Mouse (Mus musculus) ES-Bruce4 (cell line): ENCODE results near the gene Foxc2. TPM values are rescaled to one million over a fixed set of nuclear protein-coding genes. Genes with fewer than 3 reads are reported as not detected.

ENCODE experiments used
- H3K27ac ChIP-seq: 2 replicates; pipeline ENCODE4 v1.5.1; 2012; ENCODE audit warnings: low read length, inconsistent platforms; ENCODE audit not compliant: insufficient read depth
- H3K27me3 ChIP-seq: 2 replicates; pipeline ENCODE4 v1.6.1; 2012; ENCODE audit warnings: mild to moderate bottlenecking, low read length, inconsistent platforms; ENCODE audit not compliant: control insufficient read depth, poor library complexity, insufficient read depth, severe bottlenecking
- H3K36me3 ChIP-seq: 2 replicates; pipeline ENCODE4 v1.6.1; 2012; ENCODE audit warnings: inconsistent platforms, mild to moderate bottlenecking, low read length, moderate library complexity; ENCODE audit not compliant: control insufficient read depth, poor library complexity, insufficient read depth, severe bottlenecking
- H3K4me1 ChIP-seq: one replicate; pipeline ENCODE4 v1.8.1; 2011; ENCODE audit warnings: low read length; ENCODE audit not compliant: control insufficient read depth, insufficient read depth
- H3K4me3 ChIP-seq: 2 replicates; pipeline ENCODE4 v1.5.1; 2011; ENCODE audit warnings: low read depth, mild to moderate bottlenecking, low read length
- H3K9ac ChIP-seq: 2 replicates; pipeline ENCODE4 v1.6.1; 2012; ENCODE audit warnings: low read depth, mild to moderate bottlenecking, inconsistent platforms; ENCODE audit not compliant: poor library complexity, severe bottlenecking
- H3K9me3 ChIP-seq: replicated peaks from 2 replicates; pipeline ENCODE4 v1.6.1; 2012; ENCODE audit warnings: mild to moderate bottlenecking, low read length, inconsistent platforms; ENCODE audit not compliant: control insufficient read depth, poor library complexity, insufficient read depth, severe bottlenecking
- CTCF ChIP-seq: IDR thresholded peaks from one replicate; pipeline ENCODE4 v1.8.1; 2011; ENCODE audit warnings: low read depth, low read length
- EP300 ChIP-seq: IDR thresholded peaks from 2 replicates; pipeline ENCODE4 v1.6.1; 2011; ENCODE audit warnings: low read depth, low read length; ENCODE audit not compliant: insufficient read depth
- POLR2A ChIP-seq: IDR thresholded peaks from one replicate; pipeline ENCODE4 v1.8.1; 2011; ENCODE audit warnings: low read length; ENCODE audit not compliant: insufficient read depth
- polyA plus RNA-seq: library from polyadenylated mRNA; stranded (reverse); fragments of >200 nt; gene quantifications from 2 replicates; pipeline ENCODE4 v1.2.4, GENCODE M21; 2011; ENCODE audit warnings: low read depth; ENCODE audit not compliant: missing spikeins, insufficient read depth, insufficient read length

Gene Foxc2
- polyA plus RNA-seq, 1 experiment: not detected

- no peak overlapping the region for H3K9ac ChIP-seq
- TF ChIP-seq EP300 (no peak), CTCF (no peak)
- H3K27me3 ChIP-seq: peaks cover 65% of the 10 kb centered on the region
- no peak overlapping the region for H3K27ac ChIP-seq
- no peak overlapping the region for H3K4me3 ChIP-seq
- no peaks in the 10 kb centered on the region for H3K9me3 ChIP-seq
- no peaks in the 10 kb centered on the region for H3K4me1 ChIP-seq
- no peaks in the 10 kb centered on the region for H3K36me3 ChIP-seq
Measured at GRCm38 (mm10) chr8:121081398-121081797, 34.6 kb upstream of the Foxc2 start.

- Histone ChIP-seq H3K9me3 (no peaks in the 10 kb centered on the region), H3K4me1 (no peaks in the 10 kb centered on the region), H3K9ac (peak overlapping the region; percentile 13), H3K4me3 (peak overlapping the region; percentile 39), H3K27ac (no peak overlapping the region), H3K36me3 (no peaks in the 10 kb centered on the region), H3K27me3 (peaks cover 66% of the 10 kb centered on the region)
- TF ChIP-seq EP300 (no peak), CTCF (no peak), POLR2A (no peak)
Measured at GRCm38 (mm10) chr8:121082218-121083092, 33.5 kb upstream of the Foxc2 start.

DNA sequence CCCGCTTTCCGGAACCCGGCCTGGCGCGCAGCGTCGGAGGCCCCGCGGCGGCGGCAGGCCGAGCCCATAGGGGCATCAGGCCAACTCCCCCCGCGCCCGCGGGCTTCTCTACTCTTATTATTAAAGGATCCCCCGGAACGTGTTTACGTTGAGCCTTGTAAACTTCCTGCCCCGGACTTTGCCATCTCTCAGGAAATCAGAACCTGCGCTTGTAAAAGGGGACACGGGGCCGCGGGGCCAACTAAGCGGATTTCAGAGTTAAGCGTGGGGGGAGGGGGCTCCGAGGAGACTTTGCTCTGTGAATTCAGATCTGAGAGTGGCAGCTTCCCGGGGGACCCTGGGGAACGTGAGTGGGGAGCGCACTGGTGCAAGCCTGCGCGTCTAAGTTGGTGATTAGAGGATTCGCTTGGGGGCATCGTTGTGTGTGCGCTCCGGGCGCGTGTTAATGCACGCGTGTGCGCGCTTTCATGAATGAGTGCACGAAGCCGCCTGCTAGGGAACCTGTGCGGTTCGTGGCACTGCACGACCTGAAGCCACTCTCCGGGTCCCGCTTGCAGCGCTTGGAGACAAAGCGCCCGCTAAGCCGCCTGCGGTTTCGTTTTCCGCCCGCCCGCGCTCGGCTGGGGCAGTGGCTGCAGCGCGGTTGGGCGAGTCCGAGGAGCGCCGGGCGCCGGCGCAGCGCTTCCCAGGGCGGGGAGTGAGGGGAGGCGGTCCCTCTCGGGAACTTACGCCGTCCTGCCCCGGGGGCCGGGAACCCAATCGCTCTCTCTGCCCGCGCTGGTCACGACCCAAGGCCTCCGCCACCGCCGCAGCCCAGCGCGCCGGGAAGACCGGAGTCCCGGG is 32.7 kb upstream of the Foxc2 start:
- Histone ChIP-seq H3K4me1 (no peaks in the 10 kb centered on the region), H3K4me3 (peak overlapping the region; percentile 53), H3K27me3 (peaks cover 68% of the 10 kb centered on the region), H3K9ac (peak overlapping the region; percentile 56), H3K9me3 (no peaks in the 10 kb centered on the region), H3K27ac (no peak overlapping the region), H3K36me3 (no peaks in the 10 kb centered on the region)
- TF ChIP-seq POLR2A: no peak

DNA sequence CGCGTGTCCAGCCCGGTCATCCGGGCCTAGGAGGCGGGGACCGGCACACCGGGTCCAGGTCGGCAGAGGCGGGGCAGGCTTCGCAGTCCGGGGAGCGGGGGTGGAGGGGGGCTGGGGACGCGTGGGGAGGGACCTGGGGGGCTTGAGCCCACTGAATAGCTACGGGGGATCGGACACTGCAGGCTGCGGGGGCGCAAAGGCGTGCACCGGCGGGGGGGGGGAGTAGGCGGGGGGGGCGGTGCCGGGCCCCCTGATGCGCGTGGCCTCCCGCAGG is 32.1 kb upstream of the Foxc2 start:
- Histone ChIP-seq H3K27me3 (peaks cover 68% of the 10 kb centered on the region), H3K9ac (peak overlapping the region; percentile 56; the same call in 1 of the 2 replicates), H3K4me1 (no peaks in the 10 kb centered on the region), H3K36me3 (no peaks in the 10 kb centered on the region), H3K9me3 (no peaks in the 10 kb centered on the region), H3K27ac (no peak overlapping the region), H3K4me3 (peak overlapping the region; percentile 53)
- TF ChIP-seq POLR2A (no peak), EP300 (no peak), CTCF (no peak)

GRCm38 (mm10) chr8:121084210-121084951 is 31.6 kb upstream of the Foxc2 start, which contains the start of gene Foxf1:
Foxf1 (plus strand) TSS chr8:121084386.
- Histone ChIP-seq H3K27ac (no peak within 1 kb of the TSS), H3K4me3 (peak within 1 kb of the TSS; percentile 53), H3K27me3 (peaks cover 68% of the 10 kb centered on the region), H3K9ac (peak within 1 kb of the TSS; percentile 56), H3K36me3 (no peaks in the 10 kb centered on the region), H3K9me3 (no peaks in the 10 kb centered on the region), H3K4me1 (no peaks in the 10 kb centered on the region)
- TF ChIP-seq EP300 (no peak), POLR2A (no peak), CTCF (no peak)
